Mouse (Mus musculus) heart, postnatal 4 days (tissue): ENCODE results near the gene Slc6a5. TPM values are rescaled to one million over a fixed set of nuclear protein-coding genes. Genes with fewer than 3 reads are reported as not detected.

Experiments
- DNase-seq: peaks from one replicate; pipeline ENCODE4 v3.0.0; 2021
- total RNA-seq, 2 experiments: library from RNA; stranded (reverse); gene quantifications; 2 replicates each; pipeline ENCODE4 v1.2.3; 2021

Gene Slc6a5
- not detected for total RNA-seq

- no peak for DNase-seq
These were observed at the start of gene Slc6a5 for GRCm38 (mm10) chr7:49909850-49910249. TSS of gene Slc6a5 (plus strand) at chr7:49910146.

GRCm38 (mm10) chr7:49861196-49861595 lies 48.8 kb upstream of the Slc6a5 start:
- DNase-seq = no peak

GRCm38 (mm10) chr7:49863753-49864152 lies 46.2 kb upstream of the Slc6a5 start:
- no peak for DNase-seq

DNA sequence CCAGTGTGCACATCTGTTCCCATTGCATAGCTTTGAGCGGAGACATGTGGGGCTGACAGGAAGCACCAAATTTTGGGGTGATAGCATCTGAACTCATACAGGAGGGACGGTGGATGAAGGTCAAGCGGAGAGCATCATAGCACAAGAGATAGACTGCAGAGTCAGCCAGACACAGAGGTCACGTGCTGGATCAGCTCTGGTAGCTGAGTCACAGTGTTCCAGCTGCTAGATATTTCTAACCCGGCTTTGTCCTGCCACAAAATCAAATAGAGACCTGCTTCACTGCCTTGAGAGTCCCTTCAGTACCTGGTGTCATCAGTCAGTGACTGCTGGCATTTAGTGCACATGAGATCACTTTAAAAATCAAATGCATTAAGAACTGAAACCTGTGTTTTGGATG lies 40.3 kb upstream of the Slc6a5 start:
- no peak for DNase-seq

GRCm38 (mm10) chr7:49870276-49870675 lies 39.7 kb upstream of the Slc6a5 start:
- no peak for DNase-seq

DNA sequence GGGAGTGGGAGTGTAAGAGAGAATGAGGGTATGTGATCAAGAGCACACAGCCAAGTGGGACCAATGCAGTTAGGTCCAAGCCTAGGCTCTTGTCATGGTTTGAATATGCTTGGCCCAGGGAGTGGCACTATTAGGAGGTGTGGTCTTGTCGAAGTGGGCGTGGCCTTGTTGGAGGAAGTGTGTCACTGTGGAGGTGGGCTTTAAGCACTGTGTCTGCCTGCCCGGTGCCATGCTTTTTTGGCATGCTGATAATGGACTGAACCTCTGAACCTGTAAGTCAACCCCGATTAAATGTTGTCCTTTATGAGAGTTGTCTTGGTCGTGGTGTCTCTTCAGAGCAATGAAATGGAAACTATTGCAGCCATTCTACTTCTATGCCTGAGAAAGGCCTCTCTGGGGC lies 32.6 kb upstream of the Slc6a5 start:
- DNase-seq = no peak

GRCm38 (mm10) chr7:49879051-49879450 lies 30.9 kb upstream of the Slc6a5 start:
- no peak for DNase-seq

DNA sequence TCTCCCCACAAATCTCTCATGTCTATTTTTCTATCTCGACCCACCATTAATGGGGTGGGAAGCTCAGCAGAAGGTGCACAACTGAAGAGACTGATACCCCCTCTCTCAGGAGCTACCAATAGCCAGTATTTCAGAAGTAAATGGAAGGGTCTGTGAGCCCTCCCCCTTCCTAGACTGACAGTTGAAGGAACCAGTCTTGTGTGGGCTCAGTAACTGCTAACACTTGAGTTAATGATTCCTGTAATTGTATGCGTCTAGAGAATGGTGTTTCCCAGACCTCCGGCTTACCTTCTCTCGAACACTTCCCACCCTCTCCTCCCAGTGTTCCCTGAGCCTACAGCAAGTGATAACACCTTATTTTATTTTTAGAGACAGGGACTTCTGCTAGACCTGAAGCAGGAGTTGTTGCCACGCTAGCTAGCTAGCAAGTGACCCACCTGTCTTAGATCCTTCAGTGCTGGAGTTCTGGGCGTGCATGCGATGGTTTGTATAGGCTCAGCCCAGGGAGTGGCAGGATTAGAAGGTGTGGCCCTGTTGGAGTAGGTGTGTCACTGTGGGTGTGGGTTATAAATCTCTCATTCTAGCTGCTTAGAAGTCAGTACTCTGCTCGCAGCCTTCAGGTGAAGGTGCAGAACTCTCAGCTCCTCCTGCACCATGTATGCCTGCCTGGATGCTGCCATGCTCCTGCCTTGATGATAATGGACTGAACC lies 29.8 kb upstream of the Slc6a5 start:
- DNase-seq = no peak

GRCm38 (mm10) chr7:49882288-49882687 lies 27.7 kb upstream of the Slc6a5 start:
- DNase-seq = peak; percentile 26

GRCm38 (mm10) chr7:49882694-49883389 lies 27.1 kb upstream of the Slc6a5 start:
- no peak for DNase-seq

DNA sequence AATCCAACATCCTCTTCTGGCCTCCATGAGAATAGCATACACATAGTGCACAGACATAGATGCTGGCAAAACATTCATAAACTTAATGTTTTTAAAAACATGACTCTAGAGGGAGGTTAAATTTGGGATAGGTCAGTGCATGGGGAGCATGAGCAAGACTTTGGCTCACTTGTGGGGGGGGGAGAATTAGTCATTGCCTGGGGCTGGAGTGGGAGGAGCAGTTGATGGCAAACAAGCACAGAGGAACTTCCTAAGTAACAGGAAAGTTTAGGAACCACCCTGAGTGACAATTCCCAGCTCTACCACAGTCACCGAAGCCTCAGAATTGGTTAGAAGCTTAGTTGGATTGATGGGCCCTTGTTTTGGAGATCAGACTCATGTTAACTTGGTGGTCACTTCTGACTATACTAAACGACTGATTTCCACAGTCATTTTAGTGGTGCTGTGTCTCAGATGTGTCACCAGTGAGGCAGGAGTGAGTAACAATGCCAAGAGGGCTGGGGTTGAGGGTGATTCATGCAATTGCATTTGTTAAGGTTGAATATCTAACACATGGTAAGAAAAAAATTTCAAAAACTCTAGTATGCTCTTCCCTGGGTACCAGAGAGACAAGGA lies 22.1 kb upstream of the Slc6a5 start:
- DNase-seq = no peak

- no peak for DNase-seq
These were observed 15.2 kb upstream of the Slc6a5 start for GRCm38 (mm10) chr7:49894786-49895185.

GRCm38 (mm10) chr7:49895296-49895695 lies 14.7 kb upstream of the Slc6a5 start:
- DNase-seq = no peak

- DNase-seq = no peak
These were observed 7.9 kb upstream of the Slc6a5 start for GRCm38 (mm10) chr7:49902003-49902552.

DNA sequence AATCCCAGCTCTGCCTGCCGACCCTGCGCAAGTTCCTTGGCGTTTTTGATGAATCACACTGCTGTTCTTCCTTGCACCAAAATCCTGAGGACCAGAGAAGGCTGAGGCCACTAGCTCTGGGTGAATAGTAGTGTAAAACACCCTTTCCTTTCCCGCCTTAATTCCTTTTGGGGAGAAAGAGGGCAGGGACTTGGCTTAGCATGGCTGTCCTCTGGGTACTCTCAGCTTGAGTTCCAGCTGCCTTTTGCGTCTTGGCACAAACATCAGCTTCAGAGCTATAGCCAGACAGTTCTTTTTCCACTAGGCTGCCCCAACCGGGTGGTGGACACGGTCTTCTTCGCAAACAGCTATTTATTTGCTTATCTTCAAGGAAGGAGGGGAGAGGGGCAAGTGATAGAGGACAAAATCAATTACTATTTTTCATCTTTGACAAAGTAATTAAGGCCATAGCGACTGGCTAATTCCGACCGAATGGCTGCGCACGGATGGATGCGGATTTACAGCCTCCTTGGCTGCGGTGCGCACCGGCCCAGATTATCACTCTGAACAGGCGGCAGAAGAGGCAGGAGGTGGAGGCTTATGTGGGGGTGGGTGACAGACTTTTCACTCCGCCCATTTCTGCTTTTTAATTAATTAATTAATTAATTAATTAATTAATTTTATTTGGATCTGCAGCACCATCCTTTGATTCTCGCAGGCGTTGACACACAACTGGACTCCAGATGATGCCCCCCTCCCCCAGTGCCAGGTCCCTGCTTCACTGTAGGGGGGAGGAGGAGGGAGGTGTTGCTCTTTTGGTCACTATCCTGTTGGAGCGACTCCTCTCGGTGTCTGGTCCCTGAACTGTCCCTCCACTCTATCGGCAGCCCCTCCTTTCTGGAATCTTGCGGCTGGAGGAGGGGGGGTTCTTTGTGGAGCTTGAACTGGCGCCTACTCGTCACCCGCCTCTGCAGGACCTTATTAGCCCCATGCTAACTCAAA lies 2.5 kb upstream of the Slc6a5 start:
- DNase-seq = no peak

GRCm38 (mm10) chr7:49908181-49908855 lies 1.6 kb upstream of the Slc6a5 start:
- no peak for DNase-seq

DNA sequence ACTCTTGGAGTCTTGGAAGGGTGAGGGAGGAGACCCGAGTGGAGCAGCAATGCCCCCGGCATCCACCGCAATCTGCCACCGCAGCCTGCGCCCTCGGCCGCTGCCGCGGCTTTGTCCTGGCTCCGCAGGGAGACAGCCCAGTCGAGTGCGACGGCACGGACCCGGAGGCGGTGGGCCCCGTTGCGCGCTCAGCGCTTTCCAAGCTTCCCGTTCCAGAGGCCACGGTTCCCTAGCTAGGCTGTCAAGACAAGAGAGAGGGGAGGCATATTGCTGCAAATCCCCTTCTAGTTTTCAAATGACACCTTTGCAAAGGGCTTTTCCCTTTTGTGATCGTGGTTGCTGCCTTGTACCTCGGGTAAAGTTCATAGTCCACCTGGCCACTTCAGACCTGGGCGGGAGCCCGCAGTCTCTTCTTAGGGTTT lies 945 bp upstream of the Slc6a5 start:
- DNase-seq = no peak

DNA sequence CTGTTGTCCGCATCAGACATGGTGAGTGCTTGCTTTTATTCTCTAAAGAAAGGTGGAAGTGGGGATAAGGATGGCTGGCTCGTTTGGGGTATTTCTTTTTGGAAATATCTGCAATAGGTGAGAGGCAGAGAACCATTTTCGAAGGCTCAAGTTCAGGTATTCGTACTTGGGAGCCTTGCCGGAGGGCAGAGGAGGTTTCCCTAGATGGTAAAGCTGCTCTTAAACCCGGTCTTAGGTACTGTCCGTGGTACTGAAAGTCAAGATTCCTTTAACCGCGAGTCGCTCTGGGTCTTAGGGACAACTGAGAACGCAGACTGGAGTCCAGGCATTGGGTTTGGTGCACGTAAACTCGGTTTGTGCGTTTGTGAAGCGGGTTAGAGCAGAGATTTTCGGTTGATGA lies 415 bp downstream of the Slc6a5 start:
- DNase-seq = peak; percentile 34

DNA sequence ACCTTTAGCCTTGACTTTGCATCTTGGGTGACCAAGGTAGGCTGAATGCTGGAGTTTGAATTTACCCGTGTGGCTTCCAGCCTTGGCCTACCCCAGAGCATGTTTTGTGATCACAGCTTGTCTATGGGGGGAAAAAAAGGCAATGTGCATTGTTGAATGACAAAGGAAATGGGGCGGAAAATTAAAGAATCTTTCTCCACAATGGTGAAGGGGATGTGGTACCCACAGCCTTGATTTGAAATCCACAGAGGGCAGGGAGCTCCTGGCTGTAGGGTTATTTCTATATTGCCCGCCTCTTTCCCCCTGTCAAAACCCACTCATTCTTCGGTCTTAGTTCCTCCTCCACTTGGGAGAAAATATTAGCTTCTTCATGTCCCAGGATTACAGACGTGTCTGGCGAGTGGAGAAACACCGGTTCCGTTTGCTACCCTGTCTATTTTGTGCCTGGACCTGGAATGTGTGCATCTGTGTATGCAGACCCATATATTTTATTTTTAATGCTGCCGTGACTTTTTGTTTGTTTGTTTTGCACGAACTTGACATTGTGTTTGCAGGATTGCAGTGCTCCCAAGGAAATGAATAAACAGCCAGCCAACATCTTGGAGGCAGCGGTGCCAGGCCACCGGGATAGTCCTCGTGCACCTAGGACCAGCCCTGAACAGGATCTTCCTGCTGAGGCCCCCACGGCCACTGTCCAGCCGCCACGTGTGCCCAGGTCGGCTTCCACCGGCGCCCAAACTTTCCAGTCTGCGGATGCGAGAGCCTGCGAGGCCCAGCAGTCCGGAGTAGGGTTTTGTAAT lies 1.4 kb downstream of the Slc6a5 start:
- DNase-seq = no peak

GRCm38 (mm10) chr7:49911947-49912262 lies 2.0 kb downstream of the Slc6a5 start:
- DNase-seq = no peak

DNA sequence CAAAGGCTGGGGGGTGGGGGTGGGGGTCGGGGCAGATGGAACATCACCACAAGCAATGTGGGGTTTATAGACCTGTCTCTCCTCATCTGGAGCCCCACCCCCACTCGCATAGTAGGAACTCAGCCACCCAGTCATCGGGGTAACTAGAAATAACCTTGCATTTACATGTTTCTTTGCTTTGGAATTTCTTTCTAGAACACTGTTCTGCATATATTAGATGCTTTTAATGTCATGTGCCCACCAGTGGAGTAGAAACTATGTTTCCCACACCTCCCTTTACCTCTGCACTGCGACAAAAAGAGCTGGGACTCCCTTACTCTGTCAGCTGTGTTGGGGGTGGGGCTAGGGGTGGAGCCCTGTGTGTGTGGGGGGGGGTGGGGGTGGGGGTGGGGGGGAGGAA lies 3.2 kb downstream of the Slc6a5 start:
- DNase-seq = no peak
